Mouse (Mus musculus): ENCODE data around the gene Zfp217.

DNA sequence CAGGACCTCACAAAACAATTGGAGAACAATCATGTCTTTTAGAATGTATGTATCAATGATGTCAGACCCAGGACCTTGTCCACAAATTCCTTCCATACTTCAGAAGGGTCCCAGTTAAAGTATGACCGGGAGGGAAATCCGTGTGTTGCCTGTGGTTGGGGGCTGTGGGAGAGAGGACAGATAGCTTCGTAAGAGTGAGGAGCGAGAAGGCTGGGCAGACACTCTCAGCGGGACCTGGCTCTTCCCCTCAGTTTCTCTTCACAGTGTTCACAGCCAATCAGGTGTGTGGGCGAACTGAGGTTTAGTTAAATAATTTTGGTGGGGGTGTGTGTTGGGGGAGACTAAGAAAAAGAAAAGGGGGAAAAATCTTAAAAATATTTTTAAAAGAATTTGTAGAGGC is 34.0 kb upstream of the Zfp217 start:
- no peak for TF ChIP-seq CTCF (IDR thresholded peaks at IDR 0.05; ENCODE audit: borderline replicate concordance, insufficient read depth, low read depth, low read length)
- no peak for TF ChIP-seq POLR2A (IDR thresholded peaks at IDR 0.05; ENCODE audit: borderline replicate concordance, insufficient read depth, low read length)
